Mouse (Mus musculus) lung, postnatal 0 days (tissue): ENCODE data around the gene Clasp2. TPM values are rescaled to one million over a fixed set of nuclear protein-coding genes. Genes with fewer than 3 reads are reported as not detected.

Experiments used
- ATAC-seq: fragments of 200-750 bp; cut with Nextera tagmentation; 2 replicates; pipeline ENCODE4 v1.8.0; 2017; ENCODE audit warnings: moderate library complexity
- DNase-seq: peaks from one replicate; pipeline ENCODE4 v3.0.0-alpha.2; 2016; ENCODE audit warnings: low spot score
- H3K27ac ChIP-seq: fragments of 300-500 bp; sonication (generic); 2 replicates; pipeline ENCODE4 v1.5.1; 2014; ENCODE audit warnings: antibody characterized with exemption, mild to moderate bottlenecking, low read length, mixed read lengths
- H3K27me3 ChIP-seq: fragments of 300-500 bp; sonication (generic); replicated peaks from 2 replicates; pipeline ENCODE4 v1.6.1; 2014; ENCODE audit warnings: low read length, mixed read lengths; ENCODE audit not compliant: insufficient read depth
- H3K36me3 ChIP-seq: fragments of 300-500 bp; sonication (generic); 2 replicates; pipeline ENCODE4 v1.6.1; 2014; ENCODE audit warnings: low read length, mixed read lengths; ENCODE audit not compliant: insufficient read depth
- H3K4me1 ChIP-seq: fragments of 300-500 bp; sonication (generic); 2 replicates; pipeline ENCODE4 v1.6.1; 2014; ENCODE audit warnings: antibody characterized with exemption, low read depth, low read length, mixed read lengths; ENCODE audit not compliant: insufficient read depth
- H3K4me2 ChIP-seq: fragments of 300-500 bp; sonication (generic); replicated peaks from 2 replicates; pipeline ENCODE4 v1.6.1; 2014; ENCODE audit warnings: low read depth, mild to moderate bottlenecking, low read length, moderate library complexity, mixed read lengths
- H3K4me3 ChIP-seq: fragments of 300-500 bp; sonication (generic); 2 replicates; pipeline ENCODE4 v1.5.1; 2014; ENCODE audit warnings: low read depth, low read length
- H3K9ac ChIP-seq: fragments of 300-500 bp; sonication (generic); replicated peaks from 2 replicates; pipeline ENCODE4 v1.6.1; 2014; ENCODE audit warnings: low read depth, mild to moderate bottlenecking
- H3K9me3 ChIP-seq: fragments of 300-500 bp; sonication (generic); 2 replicates; pipeline ENCODE4 v1.6.1; 2016; ENCODE audit warnings: low read length, mixed read lengths
- CTCF ChIP-seq: IDR thresholded peaks from 2 replicates; pipeline ENCODE4 v1.5.1; 2016; ENCODE audit warnings: antibody characterized with exemption, mild to moderate bottlenecking
- EP300 ChIP-seq: IDR thresholded peaks from 2 replicates; pipeline ENCODE4 v1.6.1; 2016; ENCODE audit warnings: antibody characterized with exemption, mild to moderate bottlenecking, control low read depth
- WGBS: fragments of 180-500 bp; shearing (Covaris S2); extraction: QIAGEN DNeasy Blood & Tissue Kit; methylation state at CpG from one replicate; pipeline ENCODE4 v1.1.7; 2014; 5-methylcytosine and 5-hydroxymethylcytosine counted together
- polyA plus RNA-seq: library from polyadenylated mRNA; unstranded; fragments of >200 nt; fragmentation: Nextera tagmentation; extraction: Ambion mirVana; gene quantifications from 2 replicates; pipeline ENCODE4 v1.2.1, GENCODE M21; 2015

The Clasp2 gene
- polyA plus RNA-seq, 1 experiment from 2014 or later: 12.1 TPM

DNA sequence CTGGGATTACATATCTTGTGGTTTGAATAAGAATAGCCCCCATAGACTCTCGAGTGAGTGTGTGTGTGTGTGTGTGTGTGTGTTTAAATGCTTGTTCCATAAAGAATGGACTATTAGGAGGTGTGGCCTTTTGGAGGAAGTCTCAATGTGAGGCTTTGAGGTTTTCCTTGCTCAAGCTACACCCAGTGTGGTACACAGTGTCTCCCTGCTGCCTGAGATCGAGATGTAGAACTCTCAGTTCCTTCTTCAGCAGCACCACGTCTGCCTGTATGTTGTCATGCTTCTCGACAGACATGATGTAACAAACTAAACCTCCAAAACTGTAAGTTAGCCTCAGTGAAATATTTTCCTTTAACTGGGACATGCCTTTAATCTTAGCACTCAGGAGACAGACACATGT, 187.3 kb downstream of the Clasp2 start:
- H3K27ac ChIP-seq: no peak overlapping the region
- 72% methylated on average over 4 of the region's 4 CpGs for WGBS

DNA sequence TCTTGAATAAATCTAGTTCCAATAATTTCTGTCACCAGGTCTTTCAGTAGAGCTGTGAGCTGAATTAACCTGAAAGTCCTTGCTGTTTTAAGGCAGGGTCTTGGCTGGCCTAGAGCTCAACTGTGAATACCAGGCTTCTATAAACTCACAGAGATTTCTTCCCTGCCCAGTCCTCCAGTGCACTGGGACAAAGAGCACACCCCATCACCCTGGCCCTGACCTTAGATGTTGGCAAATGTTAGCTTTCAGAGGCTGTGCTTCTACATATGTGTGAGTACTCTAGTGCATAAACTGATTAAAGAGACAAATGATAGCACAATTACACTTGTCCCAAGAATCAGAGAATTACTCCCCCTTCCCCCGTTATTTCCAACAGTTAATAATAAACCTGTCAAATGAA, 188.4 kb downstream of the Clasp2 start:
- Histone ChIP-seq H3K4me2 (no peak overlapping the region), H3K4me3 (no peak overlapping the region)
- 82% methylated on average over 1 of the region's 1 CpGs for WGBS

More for the DNA sequence above, 187.3 kb downstream of the Clasp2 start:
- ATAC-seq (no peak), DNase-seq (peak; percentile 48)
- Histone ChIP-seq H3K4me3 (no peak overlapping the region), H3K9me3 (no peaks in the 10 kb centered on the region), H3K4me2 (no peak overlapping the region), H3K36me3 (no peaks in the 10 kb centered on the region), H3K27me3 (no peaks in the 10 kb centered on the region), H3K9ac (no peak overlapping the region), H3K4me1 (peaks cover 9% of the 10 kb centered on the region)
- TF ChIP-seq EP300 (no peak), CTCF (no peak)

DNA sequence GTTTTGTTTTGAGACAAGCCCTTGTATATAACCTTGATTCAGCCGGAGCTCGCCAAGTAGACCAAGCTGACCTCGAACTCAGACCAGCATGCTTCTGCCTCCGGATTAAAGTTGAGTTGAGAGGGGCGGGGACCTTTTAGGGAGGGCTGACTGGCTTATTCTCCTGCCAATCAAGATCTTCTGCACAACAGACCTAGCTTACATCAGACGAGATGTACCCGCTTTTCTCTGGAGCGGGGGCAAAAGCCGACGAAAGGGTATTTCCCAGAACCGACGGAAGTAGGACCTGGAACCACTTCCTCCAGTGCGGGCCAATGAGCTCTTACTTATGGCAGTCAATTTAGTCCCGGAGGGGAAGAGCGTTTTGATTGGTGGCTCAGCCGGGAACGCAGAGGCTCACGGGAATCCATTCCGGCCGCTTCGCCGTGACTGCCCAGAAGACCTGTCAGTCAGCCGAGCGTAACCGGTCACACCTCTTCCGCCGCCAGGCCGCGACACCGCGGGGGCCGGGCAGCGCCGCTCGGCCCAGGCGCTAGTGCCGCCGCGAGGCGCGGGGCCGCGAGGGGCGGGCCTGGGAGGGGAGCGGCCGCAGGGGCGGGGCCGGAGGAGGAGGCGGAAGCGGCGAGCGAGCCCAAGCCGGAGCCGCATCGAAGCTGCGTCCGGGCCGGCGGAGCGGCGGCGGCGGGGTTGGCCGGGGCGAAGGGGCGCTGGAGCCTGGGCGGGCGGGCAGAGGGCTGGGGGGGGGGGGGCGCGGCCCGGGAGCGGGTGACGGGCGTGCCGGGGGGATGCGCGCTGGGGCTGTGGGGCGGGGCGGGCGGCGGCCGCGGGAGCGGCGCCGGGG, 189.5 kb downstream of the Clasp2 start, which contains the start of gene Ubp1:
Gene Ubp1 (plus strand): TSS at position 401 of the 841 bp plus-strand sequence.
- Histone ChIP-seq H3K9ac (peak within 1 kb of the TSS; percentile 88), H3K27ac (peak within 1 kb of the TSS; percentile 95), H3K9me3 (no peaks in the 10 kb centered on the region), H3K4me2 (peak within 1 kb of the TSS; percentile 95), H3K36me3 (no peaks in the 10 kb centered on the region), H3K4me1 (peaks cover 9% of the 10 kb centered on the region), H3K4me3 (peak within 1 kb of the TSS; percentile 91), H3K27me3 (no peaks in the 10 kb centered on the region)
- under 1% methylated on average over 22 of the region's 86 CpGs for WGBS
- TF ChIP-seq CTCF (no peak), EP300 (peak; percentile 71; the same call in 1 of the 2 replicates)
- ATAC-seq: peak; percentile 97
- DNase-seq: peak; percentile 100

More for the DNA sequence above, 188.4 kb downstream of the Clasp2 start:
- Histone ChIP-seq H3K36me3 (no peaks in the 10 kb centered on the region), H3K9me3 (no peaks in the 10 kb centered on the region), H3K27me3 (no peaks in the 10 kb centered on the region), H3K27ac (no peak overlapping the region), H3K9ac (no peak overlapping the region), H3K4me1 (peaks cover 9% of the 10 kb centered on the region)
- ATAC-seq (no peak), DNase-seq (no peak)
- no peak for TF ChIP-seq EP300
- no peak for TF ChIP-seq CTCF

DNA sequence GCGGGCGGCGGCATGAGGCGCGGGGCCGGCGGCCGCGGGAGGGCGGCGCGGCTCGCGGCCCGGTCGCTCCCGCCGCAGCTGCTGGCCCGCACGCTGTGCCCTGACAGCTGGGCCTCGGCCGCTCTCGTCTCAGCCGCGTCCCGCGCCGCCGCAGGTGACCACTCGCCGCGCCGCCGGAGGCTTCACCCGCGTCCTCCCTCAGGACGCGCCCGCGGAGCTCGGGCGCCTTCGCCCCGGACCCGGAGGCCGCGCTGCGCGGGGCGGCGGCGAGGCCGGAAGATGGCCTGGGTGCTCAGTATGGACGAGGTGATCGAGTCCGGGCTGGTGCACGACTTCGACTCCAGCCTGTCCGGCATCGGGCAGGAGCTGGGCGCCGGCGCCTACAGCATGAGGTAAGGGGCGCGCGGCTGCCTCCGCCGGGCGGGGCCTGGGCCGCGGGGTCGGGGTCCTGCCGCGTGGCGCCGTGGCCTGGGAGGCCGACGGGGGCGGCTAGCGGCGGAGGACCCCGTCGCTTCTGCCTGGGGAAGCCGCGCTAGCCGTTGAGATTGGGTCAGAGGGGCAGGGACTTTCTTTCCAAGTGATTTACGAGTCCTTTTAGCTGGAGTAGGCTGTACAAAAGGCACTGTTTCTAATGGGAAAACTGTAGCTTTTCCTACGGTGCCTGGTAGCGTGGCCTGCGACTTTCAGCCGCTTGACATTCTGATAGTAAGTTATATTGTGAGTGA, 190.3 kb downstream of the Clasp2 start:
- ATAC-seq (peak; percentile 8), DNase-seq (peak; percentile 23)
- WGBS: under 1% methylated on average over 56 of the region's 91 CpGs
- Histone ChIP-seq H3K36me3 (no peaks in the 10 kb centered on the region), H3K4me1 (peaks cover 9% of the 10 kb centered on the region), H3K27ac (peak overlapping the region; percentile 95), H3K9me3 (no peaks in the 10 kb centered on the region), H3K27me3 (no peaks in the 10 kb centered on the region), H3K9ac (peak overlapping the region; percentile 88), H3K4me3 (peak overlapping the region; percentile 91), H3K4me2 (peak overlapping the region; percentile 95)
- TF ChIP-seq CTCF: no peak
- no peak for TF ChIP-seq EP300

DNA sequence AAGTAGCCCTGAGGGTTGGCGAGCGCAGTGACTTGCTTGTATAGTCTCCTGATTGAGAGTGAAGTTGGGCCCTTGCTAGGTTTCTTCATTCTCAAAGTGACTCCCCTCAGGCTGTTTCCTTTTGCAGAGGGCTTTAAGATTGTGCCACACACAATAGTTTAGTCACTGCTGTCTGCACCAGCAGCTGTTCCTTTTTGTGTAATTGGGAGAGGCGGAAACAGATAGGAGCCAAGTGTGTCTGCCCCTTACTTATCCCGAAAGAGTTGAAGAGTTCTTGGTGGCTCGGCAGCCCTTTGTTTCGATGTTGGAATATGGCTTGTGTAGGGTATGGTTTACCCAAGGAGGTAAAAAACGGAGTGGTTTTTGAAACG, 190.8 kb downstream of the Clasp2 start:
- DNase-seq (peak; percentile 67), ATAC-seq (no peak)
- Histone ChIP-seq H3K9me3 (no peaks in the 10 kb centered on the region), H3K27ac (peak overlapping the region; percentile 95), H3K4me3 (peak overlapping the region; percentile 91), H3K4me1 (peaks cover 9% of the 10 kb centered on the region), H3K9ac (peak overlapping the region; percentile 88), H3K4me2 (peak overlapping the region; percentile 95), H3K36me3 (no peaks in the 10 kb centered on the region), H3K27me3 (no peaks in the 10 kb centered on the region)
- WGBS: 0% methylated on average over 8 of the region's 8 CpGs
- TF ChIP-seq EP300 (no peak), CTCF (no peak)

DNA sequence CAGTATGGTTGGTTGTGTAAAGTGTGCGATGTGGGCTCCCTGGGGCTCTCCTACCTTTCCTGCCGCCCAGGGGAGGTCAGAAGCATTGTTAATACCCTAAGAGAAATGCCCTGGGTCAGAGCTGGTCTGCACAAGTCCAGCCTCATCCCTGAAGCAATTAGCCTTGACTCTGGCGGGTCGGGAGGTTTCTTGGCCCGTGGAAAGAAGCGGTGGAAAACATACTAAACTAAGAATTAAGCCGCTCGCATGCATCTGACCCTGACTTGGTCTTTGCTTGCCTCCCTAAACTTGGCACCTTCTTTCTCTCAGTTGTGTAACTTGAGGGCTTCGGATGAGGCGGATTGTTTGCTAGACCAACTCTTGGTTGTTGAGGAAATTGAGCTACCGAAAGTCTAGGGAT, 191.2 kb downstream of the Clasp2 start:
- Histone ChIP-seq H3K9ac (peak overlapping the region; percentile 88), H3K27ac (peak overlapping the region; percentile 95), H3K36me3 (no peaks in the 10 kb centered on the region), H3K27me3 (no peaks in the 10 kb centered on the region), H3K4me2 (peak overlapping the region; percentile 95), H3K4me1 (peaks cover 9% of the 10 kb centered on the region), H3K9me3 (no peaks in the 10 kb centered on the region), H3K4me3 (peak overlapping the region; percentile 91)
- TF ChIP-seq CTCF (no peak), EP300 (no peak)
- ATAC-seq (no peak), DNase-seq (peak; percentile 59)
- WGBS: 11% methylated on average over 11 of the region's 11 CpGs
